Mouse (Mus musculus) right cerebral cortex, postnatal 4 days (tissue): ENCODE data around the gene Mtif3.
"Not testable (repeated sequence)": the region's sequence is repeated elsewhere in the genome, so short reads cannot be mapped to it uniquely, and the experiment has no call there.

Experiments used
- DNase-seq: peaks from one replicate; pipeline ENCODE4 v3.0.0-alpha.2; 2022

The Mtif3 gene

GRCm38 (mm10) chr5:146948508-146949088 is 15.0 kb downstream of the Mtif3 start, which contains the start of gene Gtf3a:
Gtf3a (plus strand) TSS chr5:146948657.
- DNase-seq: peak; percentile 85

GRCm38 (mm10) chr5:146948041-146948507 is 15.5 kb downstream of the Mtif3 start:
- DNase-seq: no peak

DNA sequence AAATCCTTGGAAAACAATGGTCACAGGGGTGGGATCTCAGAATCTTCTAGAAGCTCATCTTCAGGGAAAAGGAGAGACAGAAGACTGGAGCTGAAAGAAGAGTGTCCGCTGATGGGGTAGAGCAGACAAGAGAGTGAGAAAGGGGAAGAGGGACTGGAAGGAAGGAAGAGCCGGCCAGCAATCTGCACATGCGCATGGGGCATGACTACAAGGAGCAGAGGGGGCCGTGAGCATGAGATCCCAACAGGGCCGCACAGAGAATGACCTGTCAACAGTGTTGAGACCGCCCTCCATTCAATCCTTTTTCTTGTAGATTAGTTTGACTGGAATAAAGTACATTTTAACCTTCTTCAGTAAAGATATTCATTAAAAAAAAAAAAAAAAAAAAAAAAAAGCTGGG is 16.1 kb downstream of the Mtif3 start:
- DNase-seq: no peak

- DNase-seq: no peak
Observed at GRCm38 (mm10) chr5:146946682-146947081, 16.9 kb downstream of the Mtif3 start.

GRCm38 (mm10) chr5:146944568-146944967 is 19.0 kb downstream of the Mtif3 start:
- no peak for DNase-seq

DNA sequence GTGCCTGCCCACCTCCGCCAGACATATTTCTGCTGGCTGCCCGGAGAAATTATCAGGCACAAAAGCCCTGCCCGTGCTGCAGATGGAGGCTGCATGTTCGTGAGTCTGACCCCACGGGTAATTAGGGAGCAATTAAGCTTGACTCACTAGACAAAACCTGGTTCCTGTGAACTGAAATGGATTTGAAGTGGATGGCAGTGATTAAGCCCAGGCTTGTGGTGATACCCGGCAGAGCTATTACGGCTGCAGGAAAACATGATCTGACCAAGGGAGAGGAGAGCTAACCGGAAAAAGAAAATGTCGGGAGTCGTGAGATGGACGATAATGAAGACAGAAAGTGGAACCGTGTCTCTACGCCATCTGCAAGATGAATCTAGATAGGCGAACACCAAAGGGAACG is 20.6 kb downstream of the Mtif3 start:
- no peak for DNase-seq

GRCm38 (mm10) chr5:146941939-146942338 is 21.7 kb downstream of the Mtif3 start:
- not testable (repeated sequence) for DNase-seq

DNA sequence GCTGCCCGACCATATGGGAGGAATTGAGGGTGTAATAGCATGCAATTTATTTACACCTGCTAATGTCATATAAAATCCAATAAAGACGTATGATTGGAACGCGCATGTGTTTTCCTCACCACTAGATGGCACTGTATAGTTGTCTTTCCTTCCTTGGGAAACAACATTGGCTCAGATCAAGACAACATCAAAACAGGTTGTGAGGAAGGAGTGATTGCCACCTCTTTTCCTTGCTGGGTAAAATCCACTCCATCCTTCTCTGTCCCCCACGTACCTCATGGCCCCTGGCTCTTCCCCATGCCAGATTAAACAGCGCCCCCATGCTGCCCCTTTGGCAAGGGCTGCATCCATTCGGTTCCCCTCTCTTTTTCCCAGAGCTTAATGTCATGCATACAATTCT is 23.4 kb downstream of the Mtif3 start:
- no peak for DNase-seq

GRCm38 (mm10) chr5:146939109-146939796 is 24.3 kb downstream of the Mtif3 start:
- DNase-seq: peak; percentile 67

DNA sequence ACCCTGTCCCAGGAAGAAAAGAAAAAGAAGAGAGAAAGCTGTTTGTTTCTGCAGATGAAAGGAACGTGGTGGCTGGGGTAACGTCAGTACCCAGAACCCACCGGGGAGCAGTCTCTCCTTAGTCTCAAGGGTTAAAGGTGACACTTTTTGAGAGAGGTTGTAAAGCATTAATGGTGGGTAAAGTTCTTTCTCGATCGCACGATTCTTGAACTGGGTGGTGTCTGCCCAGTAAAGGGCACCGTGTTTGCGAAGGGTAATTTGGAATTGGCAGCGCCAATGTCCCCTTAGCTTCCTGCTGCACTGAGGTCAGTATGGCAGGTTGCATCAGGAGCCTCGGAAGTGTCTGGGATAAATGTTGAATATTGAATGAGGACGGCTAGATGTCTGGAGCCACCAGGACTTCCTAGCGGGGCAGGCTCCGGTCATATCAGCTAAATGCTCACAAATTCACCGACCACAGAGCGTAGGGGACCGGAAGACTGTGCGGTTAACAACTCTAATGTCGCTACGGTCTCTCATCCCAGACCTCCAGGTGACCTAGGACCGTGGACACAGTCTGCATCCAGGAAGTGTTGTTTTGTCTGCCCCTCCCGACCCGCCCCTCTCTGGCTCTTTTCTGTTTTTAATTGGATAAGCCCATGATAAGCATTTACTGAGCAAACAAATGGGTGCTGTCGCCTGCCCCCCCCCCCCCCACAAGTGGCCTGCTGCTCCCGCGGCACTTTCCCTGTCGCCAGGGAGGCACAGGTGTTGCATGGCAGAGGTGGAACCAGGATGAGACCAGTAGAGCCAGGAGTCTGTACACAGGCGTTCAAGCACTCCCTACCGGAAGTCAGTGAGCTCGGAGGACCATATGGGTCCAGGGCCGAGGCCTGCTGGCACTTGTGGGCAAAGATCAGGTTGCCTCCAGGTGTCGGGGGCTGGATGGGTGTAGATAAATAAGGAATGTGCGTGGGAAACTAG is 25.8 kb downstream of the Mtif3 start:
- no peak for DNase-seq

DNA sequence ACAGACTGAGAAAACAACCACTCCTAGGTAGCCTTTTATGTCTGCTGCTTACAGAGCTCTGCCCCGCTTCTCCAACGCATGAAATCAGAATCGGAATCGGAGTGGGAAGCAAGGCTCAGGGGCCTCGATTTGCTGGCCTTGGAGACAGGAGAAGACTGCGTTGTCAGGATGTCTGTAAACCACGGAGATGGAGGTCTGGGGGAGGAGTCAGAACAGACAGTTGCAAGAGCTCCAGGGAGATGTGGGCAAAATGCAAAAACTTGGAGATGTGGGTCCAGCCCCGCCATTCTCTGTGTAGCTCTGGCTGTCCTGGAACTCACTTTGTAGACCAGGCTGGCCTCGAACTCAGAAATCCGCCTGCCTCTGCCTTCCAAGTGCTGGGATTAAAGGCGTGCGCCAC is 30.1 kb downstream of the Mtif3 start:
- DNase-seq: no peak

DNA sequence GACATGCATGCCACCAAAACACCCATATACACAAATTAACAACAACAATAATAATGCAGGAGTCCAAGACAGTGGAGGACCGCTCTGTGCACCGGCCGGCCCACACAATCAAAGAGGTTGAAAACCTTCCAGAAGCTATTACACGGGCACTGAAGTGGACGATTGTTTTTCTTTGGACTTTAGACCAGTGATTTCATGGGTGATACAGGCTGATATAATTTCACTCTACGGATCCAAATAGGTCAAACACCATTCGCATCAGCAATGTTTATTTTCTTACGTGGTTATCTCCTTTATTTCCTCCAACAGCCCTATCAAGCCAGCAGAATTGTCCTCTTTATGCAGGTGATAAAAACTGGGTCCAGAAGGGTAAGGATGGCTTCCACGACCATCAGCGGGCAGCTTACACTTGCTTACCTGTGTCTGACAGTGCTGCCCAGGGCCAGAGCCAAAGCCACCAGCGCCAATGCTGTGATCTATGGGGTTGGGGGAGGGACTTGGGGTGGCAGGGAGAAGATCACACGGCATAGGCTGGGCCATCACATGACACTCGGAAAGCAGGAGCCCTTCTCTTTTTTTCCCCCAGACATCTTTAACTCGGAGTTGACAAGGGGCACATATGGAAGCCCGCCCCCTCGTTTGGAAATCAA is 31.6 kb downstream of the Mtif3 start:
- DNase-seq: no peak

DNA sequence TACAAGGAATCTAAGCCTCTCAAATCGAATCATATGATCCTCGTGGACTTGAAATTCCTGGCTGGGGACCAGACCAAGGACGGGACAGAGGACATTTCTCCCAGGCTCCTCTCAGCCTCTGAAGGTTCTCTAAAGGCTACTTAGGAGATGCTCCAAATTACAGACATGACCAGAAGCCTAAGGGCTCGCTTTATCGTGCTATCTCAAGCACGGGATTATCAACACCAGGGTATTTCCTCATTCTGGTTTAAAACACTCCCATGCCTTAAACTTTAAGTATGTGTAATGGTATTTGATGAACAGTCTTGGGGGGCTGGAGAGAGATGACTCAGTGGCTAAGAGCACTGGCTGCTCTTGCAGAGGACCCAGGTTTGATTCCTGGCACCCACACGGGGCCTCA is 32.2 kb downstream of the Mtif3 start:
- no peak for DNase-seq

DNA sequence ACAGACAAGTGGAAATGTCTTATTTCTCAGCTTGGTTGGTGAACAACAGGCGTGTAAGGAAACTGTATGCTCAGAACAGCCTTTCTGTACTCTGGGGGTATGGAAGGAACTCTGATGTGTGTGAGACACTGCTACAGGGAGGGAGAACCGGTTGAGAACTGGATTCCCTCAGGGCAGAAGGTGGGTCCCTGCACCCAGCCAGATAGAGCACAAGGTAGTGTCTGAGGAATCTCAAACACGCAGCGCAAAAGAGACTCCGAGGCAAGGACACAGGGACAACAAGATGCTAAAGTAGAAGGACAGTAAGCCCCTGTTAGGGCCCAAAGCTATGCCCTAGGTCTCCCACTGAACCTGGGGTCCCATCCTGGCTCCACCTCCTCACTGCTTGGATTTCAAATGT is 36.9 kb downstream of the Mtif3 start:
- no peak for DNase-seq

DNA sequence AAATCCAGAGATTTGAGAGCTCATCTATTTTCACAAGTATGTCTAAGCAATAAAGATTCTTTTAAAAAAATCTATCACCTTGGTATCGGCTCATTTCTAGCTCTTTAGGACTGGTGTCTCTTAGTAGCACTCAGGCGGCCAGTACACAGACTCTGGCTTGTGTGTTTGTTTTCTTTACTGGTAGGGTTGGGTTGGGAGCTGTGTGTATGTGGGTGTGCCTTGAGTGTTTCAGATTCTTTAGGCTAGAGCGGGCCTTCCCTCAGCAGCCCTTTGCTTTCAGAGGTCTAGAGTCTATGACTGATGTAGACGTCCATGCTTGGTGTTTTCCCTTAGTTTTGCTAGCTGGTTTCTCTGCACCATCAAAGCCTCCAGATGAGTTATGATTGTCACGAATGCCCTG is 40.1 kb downstream of the Mtif3 start:
- no peak for DNase-seq

DNA sequence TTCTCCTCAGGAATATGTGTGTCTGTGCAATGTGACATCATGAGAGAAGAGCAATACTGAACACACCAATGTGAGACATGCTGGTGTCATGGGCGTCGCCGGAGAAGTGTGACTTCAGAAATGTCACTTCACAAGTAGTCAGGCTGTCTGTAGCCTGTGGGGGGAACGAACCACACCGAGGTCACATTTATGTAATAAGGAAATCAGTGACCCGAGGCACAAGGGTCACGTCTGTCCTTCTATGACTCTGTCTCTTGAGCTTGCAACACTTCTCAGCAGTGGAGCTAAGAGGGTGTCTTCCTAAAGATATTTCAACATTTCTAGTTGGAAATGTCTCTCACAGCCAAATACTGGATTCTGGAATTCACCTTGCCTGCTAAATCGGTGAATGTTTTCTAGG is 42.4 kb downstream of the Mtif3 start:
- DNase-seq: no peak

- DNase-seq: no peak
Observed at GRCm38 (mm10) chr5:146920314-146921161, 43.1 kb downstream of the Mtif3 start.

GRCm38 (mm10) chr5:146919874-146920273 is 43.7 kb downstream of the Mtif3 start:
- DNase-seq: no peak

GRCm38 (mm10) chr5:146917357-146917756 is 46.2 kb downstream of the Mtif3 start:
- not testable (repeated sequence) for DNase-seq

DNA sequence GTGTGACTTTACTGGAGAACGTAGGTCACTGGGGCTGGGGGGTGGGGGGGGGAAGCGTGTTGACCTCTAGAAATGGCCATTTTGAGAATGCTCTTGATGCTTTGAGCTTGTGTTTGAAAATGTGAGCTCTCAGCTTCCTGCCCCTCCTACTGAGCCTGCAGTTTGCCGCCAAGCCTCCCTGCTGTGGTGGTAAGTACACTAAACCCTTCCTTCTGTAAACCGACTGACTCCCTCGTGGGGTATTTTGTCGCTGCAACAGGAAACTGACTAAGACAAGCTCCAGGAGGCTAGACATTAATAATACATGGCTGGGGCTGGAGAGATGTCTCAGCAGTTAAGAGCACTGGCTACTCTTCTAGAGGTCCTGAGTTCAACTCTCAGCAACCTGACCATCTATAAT is 46.8 kb downstream of the Mtif3 start:
- DNase-seq: no peak

GRCm38 (mm10) chr5:146916273-146916672 is 47.3 kb downstream of the Mtif3 start:
- no peak for DNase-seq
